Mouse (Mus musculus) lung, postnatal 36 days (tissue): ENCODE measurements around the gene Tjp2.
"Not testable (repeated sequence)": the region's sequence is repeated elsewhere in the genome, so short reads cannot be mapped to it uniquely, and the experiment has no call there.

Experiments used
- DNase-seq: peaks from one replicate; pipeline ENCODE4 v3.0.0; 2022; ENCODE audit warnings: mixed read lengths

Tjp2 gene

GRCm38 (mm10) chr19:24120811-24121210, 104.0 kb downstream of the Tjp2 start:
- DNase-seq = no peak

- no peak for DNase-seq
These were observed 106.1 kb downstream of the Tjp2 start for GRCm38 (mm10) chr19:24118775-24119174.

GRCm38 (mm10) chr19:24111581-24111980, 113.2 kb downstream of the Tjp2 start:
- DNase-seq = no peak

GRCm38 (mm10) chr19:24107707-24108106, 117.1 kb downstream of the Tjp2 start:
- DNase-seq = no peak

GRCm38 (mm10) chr19:24103802-24104201, 121.0 kb downstream of the Tjp2 start:
- no peak for DNase-seq

GRCm38 (mm10) chr19:24102562-24103126, 122.2 kb downstream of the Tjp2 start:
- DNase-seq = no peak

- DNase-seq = peak; percentile 66
These were observed 123.6 kb downstream of the Tjp2 start for GRCm38 (mm10) chr19:24101183-24101582.

GRCm38 (mm10) chr19:24098691-24099090, 126.1 kb downstream of the Tjp2 start:
- DNase-seq = no peak

GRCm38 (mm10) chr19:24097666-24098455, 127.0 kb downstream of the Tjp2 start:
- DNase-seq = no peak

- not testable (repeated sequence) for DNase-seq
These were observed 132.8 kb downstream of the Tjp2 start for GRCm38 (mm10) chr19:24092060-24092459.

- no peak for DNase-seq
These were observed 134.5 kb downstream of the Tjp2 start for GRCm38 (mm10) chr19:24090366-24090765.

GRCm38 (mm10) chr19:24085306-24085705, 139.5 kb downstream of the Tjp2 start:
- no peak for DNase-seq

- DNase-seq = no peak
These were observed 144.3 kb downstream of the Tjp2 start for GRCm38 (mm10) chr19:24080417-24081080.

GRCm38 (mm10) chr19:24077658-24078057, 147.2 kb downstream of the Tjp2 start:
- no peak for DNase-seq

GRCm38 (mm10) chr19:24076536-24076935, 148.3 kb downstream of the Tjp2 start:
- no peak for DNase-seq

GRCm38 (mm10) chr19:24075927-24076326, 148.9 kb downstream of the Tjp2 start:
- no peak for DNase-seq

- DNase-seq = no peak
These were observed 151.7 kb downstream of the Tjp2 start for GRCm38 (mm10) chr19:24073155-24073554.

- DNase-seq = no peak
These were observed 160.4 kb downstream of the Tjp2 start for GRCm38 (mm10) chr19:24064348-24064895.

GRCm38 (mm10) chr19:24063585-24063984, 161.2 kb downstream of the Tjp2 start:
- DNase-seq = no peak

- no peak for DNase-seq
These were observed 166.0 kb downstream of the Tjp2 start for GRCm38 (mm10) chr19:24058851-24059250.

- DNase-seq = peak; percentile 19
These were observed 166.8 kb downstream of the Tjp2 start for GRCm38 (mm10) chr19:24058021-24058420.

GRCm38 (mm10) chr19:24056880-24057279, 167.9 kb downstream of the Tjp2 start:
- DNase-seq = no peak

- DNase-seq = peak; percentile 78
These were observed 169.9 kb downstream of the Tjp2 start for GRCm38 (mm10) chr19:24054904-24055303.

GRCm38 (mm10) chr19:24054265-24054664, 170.6 kb downstream of the Tjp2 start:
- DNase-seq = peak; percentile 38
